Mouse (Mus musculus) neural tube, embryonic 12.5 days (tissue): ENCODE results near the gene Tmem171. TPM values are rescaled to one million over a fixed set of nuclear protein-coding genes. Genes with fewer than 3 reads are reported as not detected.

ENCODE experiments used
- ATAC-seq: fragments of 200-750 bp; cut with Nextera tagmentation; 2 replicates; pipeline ENCODE4 v1.8.0; 2017; ENCODE audit warnings: low read depth, mild to moderate bottlenecking, moderate TSS enrichment, moderate library complexity; ENCODE audit not compliant: low FRiP score
- H3K27ac ChIP-seq: fragments of 300-500 bp; sonication (generic); 2 replicates; pipeline ENCODE4 v1.5.1; 2016
- H3K27me3 ChIP-seq: fragments of 300-500 bp; sonication (generic); replicated peaks from 2 replicates; pipeline ENCODE4 v1.6.1; 2016; ENCODE audit warnings: mild to moderate bottlenecking
- H3K36me3 ChIP-seq: fragments of 300-500 bp; sonication (generic); 2 replicates; pipeline ENCODE4 v1.6.1; 2016; ENCODE audit warnings: mild to moderate bottlenecking
- H3K4me1 ChIP-seq: fragments of 300-500 bp; sonication (generic); 2 replicates; pipeline ENCODE4 v1.6.1; 2016
- H3K4me2 ChIP-seq: fragments of 300-500 bp; sonication (generic); replicated peaks from 2 replicates; pipeline ENCODE4 v1.6.1; 2016; ENCODE audit warnings: mild to moderate bottlenecking
- H3K4me3 ChIP-seq: fragments of 300-500 bp; sonication (generic); 2 replicates; pipeline ENCODE4 v1.5.1; 2016
- H3K9ac ChIP-seq: fragments of 300-500 bp; sonication (generic); 2 replicates; pipeline ENCODE4 v1.6.1; 2016; ENCODE audit warnings: mild to moderate bottlenecking
- H3K9me3 ChIP-seq: fragments of 300-500 bp; sonication (generic); 2 replicates; pipeline ENCODE4 v1.6.1; 2016; ENCODE audit warnings: mild to moderate bottlenecking
- WGBS: fragments of 180-500 bp; shearing (Covaris S2); methylation state at CpG from one replicate; pipeline ENCODE4 v1.1.7; 2016; 5-methylcytosine and 5-hydroxymethylcytosine counted together
- polyA plus RNA-seq: library from polyadenylated mRNA; unstranded; fragments of >200 nt; fragmentation: Nextera tagmentation; extraction: Ambion mirVana; gene quantifications from 2 replicates; pipeline ENCODE4 v1.2.1, GENCODE M21; 2016

The Tmem171 gene
- polyA plus RNA-seq, 1 experiment from 2014 or later = not detected

DNA sequence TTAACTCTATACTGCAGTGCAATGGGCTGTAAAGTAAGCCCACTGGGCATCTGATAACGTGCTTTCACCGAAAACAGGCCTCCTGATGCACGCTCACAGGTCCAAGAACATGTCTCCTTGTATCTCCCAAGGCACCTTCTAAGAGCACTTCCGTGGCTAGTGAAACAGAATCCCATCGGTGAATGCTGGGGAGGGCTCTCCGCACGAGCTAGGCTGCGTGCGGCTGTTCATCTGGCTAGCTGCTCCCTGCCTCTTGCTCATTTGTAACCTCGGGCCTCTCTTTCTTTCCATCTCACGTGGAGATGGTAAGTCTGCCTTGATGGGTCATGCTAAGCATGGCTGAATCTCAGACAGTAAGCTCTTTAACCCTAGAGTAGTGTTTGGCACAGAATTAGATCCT lies 3.7 kb downstream of the Tmem171 start:
- H3K27ac ChIP-seq = no peak overlapping the region
- WGBS = 86% methylated on average over 11 of the region's 11 CpGs
- H3K36me3 ChIP-seq = no peaks in the 10 kb centered on the region
- peaks cover 12% of the 10 kb centered on the region; the same call in 1 of the 2 replicates for H3K4me1 ChIP-seq
- no peak overlapping the region for H3K4me3 ChIP-seq
- no peak for ATAC-seq
- H3K9ac ChIP-seq = no peak overlapping the region
- peaks cover 22% of the 10 kb centered on the region for H3K27me3 ChIP-seq
- no peak overlapping the region for H3K4me2 ChIP-seq
- H3K9me3 ChIP-seq = no peaks in the 10 kb centered on the region

DNA sequence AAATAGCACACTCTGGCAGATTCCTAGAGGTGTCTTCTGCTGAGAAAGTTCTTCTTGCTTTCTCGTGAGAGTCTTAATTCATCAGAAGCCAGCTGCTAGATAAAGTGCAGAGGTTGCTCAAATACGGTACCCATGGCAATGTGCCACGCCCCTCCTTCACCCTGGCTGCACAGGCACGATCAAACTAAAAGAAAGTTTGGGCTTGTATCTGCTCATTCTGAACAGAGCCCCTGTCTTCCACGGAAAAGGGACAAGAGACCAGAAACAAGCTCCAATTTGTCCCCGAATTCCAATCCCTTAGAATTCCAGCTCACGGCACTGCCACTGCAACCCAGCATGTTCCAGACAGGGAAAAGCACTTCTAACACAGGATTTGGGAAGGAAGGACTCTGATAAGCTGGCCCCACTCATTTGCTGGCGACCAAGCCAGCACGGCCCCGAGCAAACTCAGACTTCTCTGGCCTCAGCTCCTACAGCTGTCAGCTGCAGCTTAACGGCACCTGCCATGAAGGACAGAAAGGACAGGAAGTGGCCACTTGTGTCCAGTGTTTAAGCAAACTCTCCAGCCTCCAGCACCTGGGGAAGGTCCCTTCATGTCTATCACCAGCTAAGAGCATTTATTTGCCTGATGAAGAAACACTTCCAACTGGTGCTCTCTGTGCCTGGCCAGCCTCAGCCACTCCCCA lies 4.9 kb downstream of the Tmem171 start:
- Histone ChIP-seq H3K4me2 (no peak overlapping the region), H3K4me3 (no peak overlapping the region), H3K27ac (no peak overlapping the region), H3K9ac (no peak overlapping the region), H3K9me3 (no peaks in the 10 kb centered on the region), H3K27me3 (peaks cover 10% of the 10 kb centered on the region), H3K36me3 (no peaks in the 10 kb centered on the region), H3K4me1 (peaks cover 7% of the 10 kb centered on the region; the same call in 1 of the 2 replicates)
- ATAC-seq = no peak
- 77% methylated on average over 11 of the region's 11 CpGs for WGBS

DNA sequence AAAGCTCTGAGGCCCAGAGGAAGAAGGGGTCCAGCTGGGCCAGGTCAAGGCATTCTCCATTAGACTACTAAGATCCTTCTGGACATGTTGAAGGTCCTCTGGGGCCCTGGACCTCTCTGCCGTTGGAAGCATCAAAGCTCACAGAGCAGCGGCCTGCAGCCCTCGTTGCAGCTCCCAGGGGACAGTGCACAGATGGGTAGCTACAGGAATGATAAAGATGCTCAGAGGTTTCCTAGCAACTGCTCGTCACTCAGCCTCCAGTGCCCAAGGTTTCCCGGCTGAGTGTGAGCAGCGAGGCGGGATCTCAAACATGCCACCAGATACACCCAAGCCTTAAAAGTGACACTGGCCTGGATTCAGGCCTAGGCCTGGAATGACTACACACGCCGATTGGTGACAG lies 6.7 kb downstream of the Tmem171 start:
- Histone ChIP-seq H3K36me3 (no peaks in the 10 kb centered on the region), H3K27ac (no peak overlapping the region), H3K4me3 (no peak overlapping the region), H3K9ac (no peak overlapping the region), H3K4me2 (no peak overlapping the region), H3K4me1 (peaks cover 5% of the 10 kb centered on the region; the same call in 1 of the 2 replicates), H3K27me3 (no peaks in the 10 kb centered on the region), H3K9me3 (no peaks in the 10 kb centered on the region)
- WGBS = 47% methylated on average over 9 of the region's 9 CpGs
- ATAC-seq = peak; percentile 53; the same call in 1 of the 2 replicates

DNA sequence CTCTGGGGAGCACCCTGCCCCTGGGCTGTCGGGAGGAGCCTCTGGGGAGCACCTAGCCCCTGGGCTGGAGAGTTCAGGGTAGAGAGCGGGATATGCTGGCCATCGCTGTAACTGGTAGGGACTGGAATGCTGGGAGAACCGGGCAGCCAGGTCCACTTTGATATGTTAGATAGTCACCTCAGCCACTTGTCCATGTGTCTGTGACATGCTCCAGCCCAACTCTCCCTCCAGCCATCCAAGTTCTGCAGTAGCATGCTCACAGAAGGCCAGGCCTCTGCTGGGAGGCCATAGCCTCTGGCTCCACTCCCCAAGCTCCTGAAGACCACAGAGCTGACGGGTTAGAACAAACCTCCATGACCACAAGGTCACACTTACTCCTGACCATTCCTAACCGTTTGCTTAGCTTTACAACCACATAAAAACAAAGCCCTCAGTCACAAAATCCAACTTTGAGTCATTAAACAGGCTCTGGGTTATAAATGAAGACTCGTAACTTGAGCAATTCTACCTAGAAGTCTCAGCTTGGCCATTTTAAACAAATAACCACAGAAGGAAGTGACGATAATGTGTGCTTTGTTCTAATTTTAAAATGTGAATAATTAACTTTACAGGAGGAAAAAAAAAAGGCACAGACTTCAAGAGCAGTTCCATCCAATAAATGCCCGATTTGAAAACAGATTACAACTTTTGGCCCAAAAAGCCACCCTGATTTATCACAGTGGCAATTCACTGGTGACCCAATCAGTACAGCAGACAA lies 10.3 kb downstream of the Tmem171 start:
- H3K36me3 ChIP-seq = no peaks in the 10 kb centered on the region
- no peak for ATAC-seq
- H3K9ac ChIP-seq = no peak overlapping the region
- WGBS = 59% methylated on average over 9 of the region's 9 CpGs
- peaks cover 5% of the 10 kb centered on the region; the same call in 1 of the 2 replicates for H3K4me1 ChIP-seq
- H3K27me3 ChIP-seq = no peaks in the 10 kb centered on the region
- no peak overlapping the region for H3K4me2 ChIP-seq
- no peaks in the 10 kb centered on the region for H3K9me3 ChIP-seq
- H3K27ac ChIP-seq = no peak overlapping the region
- no peak overlapping the region for H3K4me3 ChIP-seq

DNA sequence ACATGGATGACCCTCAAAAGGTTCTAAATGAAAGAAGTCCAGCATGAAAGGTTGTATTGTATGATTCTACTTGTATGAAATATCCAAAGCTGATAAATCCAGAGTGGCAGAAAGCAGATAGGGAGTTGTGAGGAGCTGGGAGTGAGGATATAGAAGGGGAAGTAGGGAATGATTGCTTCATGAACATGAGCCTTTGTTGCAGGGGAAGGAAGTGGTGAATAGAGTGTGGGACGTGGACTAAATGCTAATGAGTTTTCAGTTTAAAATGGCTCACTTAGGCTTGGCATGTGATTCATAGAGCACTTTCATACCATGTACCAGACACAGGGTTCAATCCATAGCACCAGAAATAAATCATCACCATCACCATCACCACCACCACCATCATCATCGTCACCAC lies 11.2 kb downstream of the Tmem171 start:
- ATAC-seq = no peak
- H3K27me3 ChIP-seq = no peaks in the 10 kb centered on the region
- H3K9ac ChIP-seq = no peak overlapping the region
- H3K4me3 ChIP-seq = no peak overlapping the region
- H3K9me3 ChIP-seq = no peaks in the 10 kb centered on the region
- no peak overlapping the region for H3K27ac ChIP-seq
- H3K4me2 ChIP-seq = no peak overlapping the region
- no peaks in the 10 kb centered on the region for H3K36me3 ChIP-seq
- peaks cover 5% of the 10 kb centered on the region; the same call in 1 of the 2 replicates for H3K4me1 ChIP-seq
- 82% methylated on average over 2 of the region's 2 CpGs for WGBS

DNA sequence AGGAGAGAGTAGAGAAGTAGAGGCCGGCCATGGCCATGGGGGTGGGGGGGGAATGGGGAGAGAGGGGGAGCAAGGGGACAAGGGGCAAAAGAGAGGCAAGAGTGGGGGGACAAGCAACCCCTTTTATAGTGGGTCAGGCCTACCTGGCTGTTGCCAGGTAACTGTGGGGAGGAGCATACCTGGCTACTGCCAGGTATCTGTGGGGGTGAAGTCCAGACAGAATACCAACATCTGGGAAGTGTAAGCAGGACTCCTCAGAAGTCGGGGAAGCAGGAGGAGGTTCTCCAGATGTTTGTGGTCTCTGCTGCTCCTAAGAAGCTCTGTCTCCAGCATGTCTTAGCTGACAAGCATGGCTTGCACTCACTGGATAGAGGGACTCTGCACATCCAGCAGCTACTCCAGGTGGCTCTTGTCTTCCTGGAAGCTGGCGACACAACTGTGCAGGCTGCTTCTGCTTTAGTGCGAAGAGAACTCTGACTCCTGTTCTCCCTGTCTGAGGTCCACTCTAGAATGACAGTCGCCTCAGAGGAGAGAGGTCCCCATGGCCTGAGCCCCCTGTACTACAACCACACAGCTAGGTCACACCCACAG lies 14.1 kb downstream of the Tmem171 start:
- Histone ChIP-seq H3K9me3 (no peaks in the 10 kb centered on the region), H3K27me3 (no peaks in the 10 kb centered on the region), H3K4me3 (no peak overlapping the region), H3K9ac (no peak overlapping the region), H3K27ac (no peak overlapping the region), H3K36me3 (no peaks in the 10 kb centered on the region), H3K4me1 (no peaks in the 10 kb centered on the region), H3K4me2 (no peak overlapping the region)
- 82% methylated on average over 5 of the region's 5 CpGs for WGBS
- no peak for ATAC-seq

DNA sequence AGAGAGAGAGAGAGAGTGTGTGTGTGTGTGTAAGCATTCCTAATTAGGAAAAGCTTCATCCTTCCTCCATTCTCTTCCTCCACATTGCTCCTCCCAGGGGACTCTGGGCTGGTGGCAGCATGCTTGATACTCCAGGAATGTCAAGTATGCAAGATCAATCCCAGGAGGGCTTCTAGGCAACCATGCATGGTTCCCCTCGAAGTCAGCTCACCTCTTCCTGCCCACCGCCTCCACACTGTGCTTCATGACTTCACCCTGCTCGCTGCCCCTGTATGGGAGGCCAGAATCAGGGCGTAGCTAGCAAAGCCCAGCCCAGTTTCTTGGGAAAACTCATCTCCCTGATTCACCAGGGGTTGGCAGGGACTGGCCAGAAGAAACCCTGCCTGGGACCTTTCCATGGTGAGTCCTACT lies 15.0 kb downstream of the Tmem171 start:
- Histone ChIP-seq H3K9me3 (no peaks in the 10 kb centered on the region), H3K27ac (no peak overlapping the region), H3K27me3 (no peaks in the 10 kb centered on the region), H3K36me3 (no peaks in the 10 kb centered on the region), H3K9ac (no peak overlapping the region), H3K4me1 (no peaks in the 10 kb centered on the region), H3K4me3 (no peak overlapping the region), H3K4me2 (no peak overlapping the region)
- 56% methylated on average over 4 of the region's 4 CpGs for WGBS
- no peak for ATAC-seq

DNA sequence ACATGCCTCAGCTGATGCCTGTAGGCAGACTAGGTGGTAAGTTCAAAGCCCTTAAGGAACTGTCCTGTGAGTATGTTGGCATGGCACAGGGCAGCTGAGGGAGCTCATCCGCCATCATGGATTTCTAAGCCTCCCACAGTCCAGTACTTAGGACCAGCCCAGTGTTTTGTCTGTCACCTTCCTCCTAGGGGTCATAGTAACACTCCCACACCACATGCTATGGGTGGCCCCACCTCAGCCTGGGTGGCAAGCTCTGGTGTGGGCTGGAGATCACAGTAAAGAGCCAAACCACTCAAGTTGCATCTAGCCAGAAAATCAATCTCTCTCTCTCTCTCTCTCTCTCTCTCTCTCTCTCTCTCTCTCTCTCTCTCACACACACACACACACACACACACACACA lies 15.4 kb downstream of the Tmem171 start:
- H3K36me3 ChIP-seq = no peaks in the 10 kb centered on the region
- H3K4me2 ChIP-seq = no peak overlapping the region
- H3K9ac ChIP-seq = no peak overlapping the region
- 93% methylated on average over 1 of the region's 1 CpGs for WGBS
- H3K4me3 ChIP-seq = no peak overlapping the region
- no peaks in the 10 kb centered on the region for H3K4me1 ChIP-seq
- no peak overlapping the region for H3K27ac ChIP-seq
- no peaks in the 10 kb centered on the region for H3K27me3 ChIP-seq
- no peaks in the 10 kb centered on the region for H3K9me3 ChIP-seq
- no peak for ATAC-seq

DNA sequence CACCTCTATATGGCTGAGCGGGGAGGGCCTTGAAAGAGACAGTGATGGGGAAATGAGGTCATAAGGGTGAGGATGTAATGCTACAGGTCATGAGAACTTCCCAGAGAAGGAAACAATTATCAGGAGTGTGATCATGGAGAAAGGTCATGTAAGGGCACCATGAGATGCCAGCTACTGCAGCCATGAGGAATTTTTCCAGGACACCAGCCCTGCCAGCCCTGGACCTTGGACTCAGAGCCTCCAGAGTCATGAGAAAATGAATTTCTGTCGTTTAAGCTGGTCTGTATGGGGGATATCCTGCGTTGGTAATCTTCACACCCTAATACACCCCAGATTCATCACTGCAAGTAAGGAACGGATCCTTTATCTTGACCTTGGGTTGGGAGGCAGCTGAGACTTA lies 20.7 kb downstream of the Tmem171 start:
- Histone ChIP-seq H3K27ac (no peak overlapping the region), H3K9ac (no peak overlapping the region), H3K36me3 (no peaks in the 10 kb centered on the region), H3K9me3 (no peaks in the 10 kb centered on the region), H3K4me1 (no peaks in the 10 kb centered on the region), H3K27me3 (no peaks in the 10 kb centered on the region), H3K4me2 (no peak overlapping the region), H3K4me3 (no peak overlapping the region)
- 77% methylated on average over 4 of the region's 4 CpGs for WGBS
- no peak for ATAC-seq

DNA sequence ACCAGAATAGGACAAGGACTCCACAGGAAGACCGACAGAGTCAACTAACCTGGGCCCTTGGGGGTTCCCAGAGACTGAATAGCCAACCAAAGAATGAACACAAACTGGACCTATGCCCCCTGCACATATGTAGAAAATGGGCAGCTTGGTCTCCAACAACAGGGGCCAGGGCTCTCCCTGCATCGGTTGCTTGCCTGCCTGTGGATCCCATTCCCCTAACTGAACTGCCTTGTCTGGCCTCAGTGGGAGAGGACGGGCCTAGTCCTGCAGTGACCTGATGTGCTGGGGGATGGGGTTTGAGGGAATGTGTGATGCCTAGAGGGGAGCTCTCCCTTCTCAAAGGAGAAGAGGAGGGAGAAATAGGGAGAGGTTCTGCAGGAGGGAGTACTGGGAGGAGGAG lies 25.3 kb downstream of the Tmem171 start:
- no peaks in the 10 kb centered on the region for H3K4me1 ChIP-seq
- H3K4me3 ChIP-seq = no peak overlapping the region
- H3K9ac ChIP-seq = no peak overlapping the region
- no peak overlapping the region for H3K27ac ChIP-seq
- H3K9me3 ChIP-seq = no peaks in the 10 kb centered on the region
- no peak overlapping the region for H3K4me2 ChIP-seq
- WGBS = 74% methylated on average over 3 of the region's 3 CpGs
- no peaks in the 10 kb centered on the region for H3K27me3 ChIP-seq
- ATAC-seq = no peak
- no peaks in the 10 kb centered on the region for H3K36me3 ChIP-seq

DNA sequence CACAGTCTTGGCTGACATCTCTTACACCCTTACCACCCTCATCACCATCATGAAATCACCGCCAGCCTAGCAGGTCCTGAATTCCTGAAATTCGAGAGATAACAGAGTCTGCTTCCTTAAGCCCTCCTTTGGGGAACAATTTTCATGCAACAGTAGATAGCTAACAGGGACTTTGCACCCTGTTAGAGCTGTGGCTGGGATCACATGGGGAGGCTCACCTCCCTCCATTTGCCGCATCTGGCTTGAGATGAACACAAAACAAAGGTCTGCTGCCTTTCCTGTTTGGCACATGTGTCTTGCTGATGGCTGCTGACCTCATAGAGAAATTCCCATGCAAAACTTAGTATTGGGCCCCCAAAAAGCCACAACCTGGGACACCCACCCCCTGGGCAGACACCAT lies 27.3 kb downstream of the Tmem171 start:
- no peak overlapping the region for H3K9ac ChIP-seq
- no peaks in the 10 kb centered on the region for H3K36me3 ChIP-seq
- ATAC-seq = no peak
- H3K27ac ChIP-seq = no peak overlapping the region
- H3K27me3 ChIP-seq = no peaks in the 10 kb centered on the region
- no peaks in the 10 kb centered on the region for H3K4me1 ChIP-seq
- H3K4me3 ChIP-seq = no peak overlapping the region
- no peak overlapping the region for H3K4me2 ChIP-seq
- WGBS = 91% methylated on average over 3 of the region's 3 CpGs
- no peaks in the 10 kb centered on the region for H3K9me3 ChIP-seq

DNA sequence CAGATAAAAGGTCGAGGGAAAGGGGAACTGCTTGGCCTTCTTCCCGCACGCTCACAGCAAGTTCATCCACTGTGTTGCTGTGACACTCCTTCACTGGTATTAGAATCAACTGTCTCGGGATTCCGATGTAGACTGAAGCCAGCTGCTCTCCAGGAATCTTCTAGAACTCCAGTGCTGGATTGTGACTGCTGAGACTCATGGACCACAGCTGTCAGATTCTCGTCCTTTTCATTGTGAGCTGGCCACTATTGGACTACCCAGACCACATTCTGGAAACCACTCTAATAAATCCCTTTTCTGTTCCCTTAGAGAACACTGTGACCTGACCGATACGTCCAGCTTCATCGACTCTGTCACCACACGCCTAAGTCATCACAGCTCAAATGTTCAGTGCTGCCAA lies 29.4 kb downstream of the Tmem171 start:
- no peak for ATAC-seq

More for the DNA sequence above, 29.4 kb downstream of the Tmem171 start:
- no peaks in the 10 kb centered on the region for H3K27me3 ChIP-seq
- no peaks in the 10 kb centered on the region for H3K9me3 ChIP-seq
- H3K4me2 ChIP-seq = no peak overlapping the region
- H3K9ac ChIP-seq = no peak overlapping the region
- WGBS = 92% methylated on average over 10 of the region's 10 CpGs
- H3K27ac ChIP-seq = no peak overlapping the region
- H3K36me3 ChIP-seq = no peaks in the 10 kb centered on the region
- no peak overlapping the region for H3K4me3 ChIP-seq
- H3K4me1 ChIP-seq = no peaks in the 10 kb centered on the region
